Mouse (Mus musculus): ENCODE measurements around the gene Ftsj3. TPM values are rescaled to one million over a fixed set of nuclear protein-coding genes. Genes with fewer than 3 reads are reported as not detected.

Gene Ftsj3
- polyA plus RNA-seq, 1 experiment from 2014 or later: 50.8 TPM

Other genes with a start within 250 kb of the Ftsj3 start
- 2.1 and 2.6 TPM in 2 replicates for gene Kcnh6, start 248.0 kb downstream of the Ftsj3 start, polyA plus RNA-seq (2015; fragmentation: Nextera tagmentation; extraction: Ambion mirVana)
- gene Dcaf7, start 219.2 kb downstream of the Ftsj3 start, polyA plus RNA-seq (2015; fragmentation: Nextera tagmentation; extraction: Ambion mirVana): 42.7 and 48.0 TPM in 2 replicates
- 14.0 and 17.7 TPM in 2 replicates for gene Taco1, start 190.0 kb downstream of the Ftsj3 start, polyA plus RNA-seq (2015; fragmentation: Nextera tagmentation; extraction: Ambion mirVana)
- 5.7 and 6.1 TPM in 2 replicates for gene Map3k3, start 171.5 kb downstream of the Ftsj3 start, polyA plus RNA-seq (2015; fragmentation: Nextera tagmentation; extraction: Ambion mirVana)
- gene Gm10840, start 95.2 kb downstream of the Ftsj3 start, polyA plus RNA-seq (2015; fragmentation: Nextera tagmentation; extraction: Ambion mirVana): not detected in 2 replicates
- 80.1 and 84.3 TPM in 2 replicates for gene Limd2, start 95.2 kb downstream of the Ftsj3 start, polyA plus RNA-seq (2015; fragmentation: Nextera tagmentation; extraction: Ambion mirVana)
- gene Strada, start 53.9 kb downstream of the Ftsj3 start, polyA plus RNA-seq (2015; fragmentation: Nextera tagmentation; extraction: Ambion mirVana): 13.0 and 13.5 TPM in 2 replicates
- gene Ccdc47, start 39.7 kb downstream of the Ftsj3 start, polyA plus RNA-seq (2015; fragmentation: Nextera tagmentation; extraction: Ambion mirVana): 94.0 and 97.3 TPM in 2 replicates
- gene Ddx42, start 39.2 kb downstream of the Ftsj3 start, polyA plus RNA-seq (2015; fragmentation: Nextera tagmentation; extraction: Ambion mirVana): 54.5 and 57.5 TPM in 2 replicates
- gene Psmc5, start 75 bp upstream of the Ftsj3 start, polyA plus RNA-seq (2015; fragmentation: Nextera tagmentation; extraction: Ambion mirVana): 234 and 263 TPM in 2 replicates
- 48.1 and 49.7 TPM in 2 replicates for gene Smarcd2, start 16.9 kb upstream of the Ftsj3 start, polyA plus RNA-seq (2015; fragmentation: Nextera tagmentation; extraction: Ambion mirVana)
- gene Tcam1, start 20.6 kb upstream of the Ftsj3 start, polyA plus RNA-seq (2015; fragmentation: Nextera tagmentation; extraction: Ambion mirVana): 0.20 and 0.27 TPM in 2 replicates
- not detected in 2 replicates for gene Gh, start 45.8 kb upstream of the Ftsj3 start, polyA plus RNA-seq (2015; fragmentation: Nextera tagmentation; extraction: Ambion mirVana)
- gene Cd79b, start 58.7 kb upstream of the Ftsj3 start, polyA plus RNA-seq (2015; fragmentation: Nextera tagmentation; extraction: Ambion mirVana): 3.0 and 4.4 TPM in 2 replicates
- 0.02 TPM in 1 of 2 replicates, not detected in the other for gene Scn4a, start 97.2 kb upstream of the Ftsj3 start, polyA plus RNA-seq (2015; fragmentation: Nextera tagmentation; extraction: Ambion mirVana)
- gene Prr29, start 109.4 kb upstream of the Ftsj3 start, polyA plus RNA-seq (2015; fragmentation: Nextera tagmentation; extraction: Ambion mirVana): 0.53 and 0.54 TPM in 2 replicates
- gene Icam2, start 132.0 kb upstream of the Ftsj3 start, polyA plus RNA-seq (2015; fragmentation: Nextera tagmentation; extraction: Ambion mirVana): 38.3 and 40.5 TPM in 2 replicates
- 4.1 TPM in 2 replicates for gene Ern1, start 231.8 kb upstream of the Ftsj3 start, polyA plus RNA-seq (2015; fragmentation: Nextera tagmentation; extraction: Ambion mirVana)